Mouse (Mus musculus) MEL (cell line): ENCODE measurements around the gene Krt33b.

ENCODE experiments used
- BHLHE40 ChIP-seq: IDR thresholded peaks from 2 replicates; pipeline ENCODE4 v1.6.1; 2012; ENCODE audit warnings: low read depth, mild to moderate bottlenecking, inconsistent platforms, low read length, improper control_type of control experiment, borderline replicate concordance
- CTCF ChIP-seq, 3 experiments: IDR thresholded peaks in 2 of 3; conservative IDR thresholded peaks in 1 of 3; 2 replicates each; pipeline ENCODE4 v1.5.1; 2011 to 2012; ENCODE audit warnings: low read length in 3 of 3, low read depth in 2 of 3, mild to moderate bottlenecking in 2 of 3, improper control_type of control experiment in 1 of 3, inconsistent platforms in 1 of 3, mixed read lengths in 1 of 3, moderate library complexity in 1 of 3; ENCODE audit not compliant: control insufficient read depth in 1 of 3, insufficient read depth in 1 of 3, poor library complexity in 1 of 3, severe bottlenecking in 1 of 3
- EP300 ChIP-seq, 2 experiments: IDR thresholded peaks; 2 replicates each; pipeline ENCODE4 v1.6.1; 2011; ENCODE audit warnings: improper control_type of control experiment in 2 of 2, low read length in 2 of 2, low read depth in 1 of 2, mild to moderate bottlenecking in 1 of 2
- GATA1 ChIP-seq: IDR thresholded peaks from 2 replicates; pipeline ENCODE4 v1.6.1; 2011; ENCODE audit warnings: low read depth, low read length, improper control_type of control experiment
- HCFC1 ChIP-seq: IDR thresholded peaks from 2 replicates; pipeline ENCODE4 v1.6.1; 2012; ENCODE audit warnings: low read depth, mild to moderate bottlenecking, inconsistent platforms, low read length, improper control_type of control experiment, moderate library complexity
- KAT2A ChIP-seq: conservative IDR thresholded peaks from 2 replicates; pipeline ENCODE4 v1.6.1; 2012; ENCODE audit warnings: low read depth, low read length, improper control_type of control experiment, inconsistent platforms
- MXI1 ChIP-seq: IDR thresholded peaks from 2 replicates; pipeline ENCODE4 v1.6.1; 2011; ENCODE audit warnings: mild to moderate bottlenecking, low read depth, low read length, improper control_type of control experiment
- NRF1 ChIP-seq: IDR thresholded peaks from 2 replicates; pipeline ENCODE4 v1.6.1; 2014; ENCODE audit warnings: low read depth, mild to moderate bottlenecking, inconsistent platforms, low read length, improper control_type of control experiment, moderate library complexity; ENCODE audit not compliant: poor library complexity, insufficient read depth, severe bottlenecking
- POLR2A ChIP-seq, 2 experiments: IDR thresholded peaks; 2 replicates each; pipeline ENCODE4 v1.6.1; 2011 to 2012; ENCODE audit warnings: low read length in 2 of 2, mild to moderate bottlenecking in 2 of 2, control low read depth in 1 of 2, improper control_type of control experiment in 1 of 2, low read depth in 1 of 2, moderate library complexity in 1 of 2; ENCODE audit not compliant: control insufficient read depth in 1 of 2, insufficient read depth in 1 of 2, poor library complexity in 1 of 2
- ZMIZ1 ChIP-seq: IDR thresholded peaks from 2 replicates; pipeline ENCODE4 v1.6.1; 2012; ENCODE audit warnings: low read depth, mild to moderate bottlenecking, inconsistent platforms, low read length, improper control_type of control experiment, moderate library complexity
- ZNF384 ChIP-seq: IDR thresholded peaks from 2 replicates; pipeline ENCODE4 v1.6.1; 2012; ENCODE audit warnings: low read depth, mild to moderate bottlenecking, inconsistent platforms, low read length, improper control_type of control experiment

DNA sequence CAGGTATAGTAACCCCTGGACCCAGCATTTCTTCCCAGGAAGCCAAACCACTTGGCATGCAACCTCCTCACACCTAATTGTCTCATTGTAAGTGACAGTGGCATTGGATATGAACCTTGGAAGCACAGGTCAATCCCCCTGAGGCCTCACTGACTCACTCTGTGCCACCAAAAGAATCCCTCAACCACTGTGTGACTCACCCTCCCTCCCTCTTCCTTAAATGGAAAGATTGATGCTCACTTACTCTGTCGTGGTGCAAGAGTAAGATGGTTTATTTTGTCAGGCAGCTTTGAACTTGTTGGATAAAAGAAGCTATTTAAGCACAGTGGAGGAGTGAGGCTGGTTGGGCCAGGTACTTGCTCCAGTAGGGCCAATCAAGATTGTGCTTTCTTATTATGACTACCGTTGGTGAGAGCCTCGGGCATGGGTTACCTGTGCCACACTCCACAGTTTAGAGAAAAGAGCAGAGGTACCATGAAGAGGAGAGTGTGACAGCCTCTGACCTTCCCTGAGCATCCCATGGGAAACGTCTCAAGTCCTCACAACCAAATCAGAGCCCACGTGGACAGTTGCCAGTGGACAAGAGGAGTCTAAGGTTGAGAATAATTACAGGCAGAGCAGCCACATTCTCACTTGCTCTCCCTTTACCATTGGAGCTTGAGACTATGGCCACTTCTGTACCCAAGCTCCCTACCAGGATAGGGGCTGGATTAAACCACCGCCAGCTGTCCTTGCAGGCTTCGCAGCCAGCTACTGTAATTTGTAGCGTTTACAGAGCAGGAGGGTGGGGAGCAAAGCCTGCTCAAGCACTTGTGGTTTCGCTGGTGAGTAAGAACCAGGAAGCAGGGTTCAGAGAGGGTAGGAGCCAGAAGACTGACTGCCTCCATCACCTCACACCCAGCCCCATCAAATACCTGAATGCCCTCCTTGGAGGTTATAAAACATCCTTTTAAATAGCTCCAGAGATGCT lies 26.3 kb upstream of the Krt33b start:
- TF ChIP-seq GATA1 = no peak
- TF ChIP-seq CTCF (IDR thresholded peaks at IDR 0.05 in 2 of 3, conservative IDR thresholded peaks at IDR 0.05 in 1 of 3; ENCODE audit: control insufficient read depth in 1 of 3, insufficient read depth in 1 of 3, low read depth in 2 of 3, low read length in 3 of 3, poor library complexity in 1 of 3, severe bottlenecking in 1 of 3) = no peak
- TF ChIP-seq EP300 (IDR thresholded peaks at IDR 0.05; ENCODE audit: low read depth in 1 of 2, low read length in 2 of 2) = no peak
- TF ChIP-seq HCFC1 = no peak
- TF ChIP-seq POLR2A (IDR thresholded peaks at IDR 0.05; ENCODE audit: control insufficient read depth in 1 of 2, insufficient read depth in 1 of 2, low read depth in 1 of 2, low read length in 2 of 2, poor library complexity in 1 of 2) = no peak
- no peak for TF ChIP-seq KAT2A
- TF ChIP-seq NRF1 = no peak
- no peak for TF ChIP-seq MXI1
- no peak for TF ChIP-seq ZNF384
- TF ChIP-seq BHLHE40 = no peak
- no peak for TF ChIP-seq ZMIZ1
